Mouse (Mus musculus) kidney, postnatal 25 days (tissue): ENCODE data around the gene Nacc2.

ENCODE experiments used
- DNase-seq, 2 experiments: peaks; one replicate each; pipeline ENCODE4 v3.0.0; 2021; ENCODE audit warnings: mixed read lengths in 2 of 2

Gene Nacc2

GRCm38 (mm10) chr2:26123079-26123648 lies at the start of gene Nacc2:
TSS of gene Nacc2 (minus strand) at chr2:26123220.
- DNase-seq: peak; percentile 43 to 61

DNA sequence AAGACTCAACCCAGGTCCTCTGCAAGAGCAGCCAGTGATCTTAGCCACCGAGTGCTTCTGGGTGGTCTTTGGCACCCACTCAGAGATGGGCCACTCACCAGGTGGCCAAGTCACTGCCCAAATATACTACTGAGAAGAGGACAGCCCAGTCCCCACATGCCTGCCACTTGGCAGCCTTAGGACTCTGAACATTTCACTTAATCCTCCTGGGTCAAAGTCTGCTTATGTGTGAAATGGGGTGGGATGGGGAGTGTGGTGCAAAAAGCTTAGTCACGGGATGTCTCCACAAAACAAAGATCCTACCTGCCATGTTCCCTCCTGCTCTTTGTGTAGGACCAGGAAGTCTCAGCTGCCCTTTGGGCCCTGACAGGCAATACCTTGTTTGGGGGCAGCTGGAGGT lies 49.1 kb upstream of the Nacc2 start:
- DNase-seq: no peak

- DNase-seq: no peak
Observed at GRCm38 (mm10) chr2:26170376-26170775, 47.4 kb upstream of the Nacc2 start.

GRCm38 (mm10) chr2:26168843-26169579 lies 46.0 kb upstream of the Nacc2 start:
- no peak for DNase-seq

GRCm38 (mm10) chr2:26166890-26167289 lies 43.9 kb upstream of the Nacc2 start:
- no peak for DNase-seq

DNA sequence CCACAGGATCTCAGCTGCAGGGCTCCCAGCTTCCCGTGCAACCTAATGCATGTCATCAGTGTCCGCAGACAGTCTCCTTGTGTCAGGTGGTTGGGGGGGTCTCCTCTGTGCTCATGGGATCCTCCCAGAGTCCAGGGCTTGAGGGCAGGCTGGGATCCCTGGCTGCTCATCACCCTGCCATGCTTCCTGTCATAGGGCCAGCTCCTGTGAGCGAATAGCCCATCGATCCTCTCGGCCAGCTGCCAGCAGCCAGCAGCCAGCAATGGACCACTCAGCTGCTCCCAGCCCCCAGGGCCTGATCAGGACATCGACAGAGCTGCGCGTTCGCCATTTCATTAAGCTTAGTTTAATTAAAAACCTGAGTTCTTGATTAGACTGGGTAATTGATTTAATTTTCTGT lies 35.0 kb upstream of the Nacc2 start:
- no peak for DNase-seq

- no peak for DNase-seq
Observed at GRCm38 (mm10) chr2:26156191-26156977, 33.4 kb upstream of the Nacc2 start.

DNA sequence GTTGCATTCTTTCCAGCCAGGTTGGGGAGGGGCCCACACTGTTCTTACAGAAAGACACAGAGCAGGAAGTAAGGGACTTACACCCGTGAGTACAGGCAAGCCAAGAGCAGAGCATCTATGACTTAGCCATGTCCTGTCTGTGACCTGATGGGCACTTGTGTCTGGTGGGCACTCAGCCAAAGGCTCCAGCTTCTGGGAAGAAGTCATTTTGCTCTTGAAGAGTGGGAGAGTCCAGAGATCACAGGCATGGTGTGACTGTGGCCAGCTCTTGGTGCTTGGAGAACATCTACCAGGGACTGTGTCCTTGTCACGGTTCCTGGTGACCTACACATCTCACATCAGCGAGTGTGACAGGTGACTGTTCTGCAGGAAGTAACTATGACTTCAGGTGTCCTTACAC lies 32.7 kb upstream of the Nacc2 start:
- peak in 1 of 2 experiments; percentile 7 for DNase-seq

GRCm38 (mm10) chr2:26154586-26154985 lies 31.6 kb upstream of the Nacc2 start:
- no peak for DNase-seq

- DNase-seq: peak in 1 of 2 experiments; percentile 25
Observed at GRCm38 (mm10) chr2:26153909-26154340, 30.9 kb upstream of the Nacc2 start.

GRCm38 (mm10) chr2:26153295-26153694 lies 30.3 kb upstream of the Nacc2 start:
- DNase-seq: peak; percentile 56 to 57

DNA sequence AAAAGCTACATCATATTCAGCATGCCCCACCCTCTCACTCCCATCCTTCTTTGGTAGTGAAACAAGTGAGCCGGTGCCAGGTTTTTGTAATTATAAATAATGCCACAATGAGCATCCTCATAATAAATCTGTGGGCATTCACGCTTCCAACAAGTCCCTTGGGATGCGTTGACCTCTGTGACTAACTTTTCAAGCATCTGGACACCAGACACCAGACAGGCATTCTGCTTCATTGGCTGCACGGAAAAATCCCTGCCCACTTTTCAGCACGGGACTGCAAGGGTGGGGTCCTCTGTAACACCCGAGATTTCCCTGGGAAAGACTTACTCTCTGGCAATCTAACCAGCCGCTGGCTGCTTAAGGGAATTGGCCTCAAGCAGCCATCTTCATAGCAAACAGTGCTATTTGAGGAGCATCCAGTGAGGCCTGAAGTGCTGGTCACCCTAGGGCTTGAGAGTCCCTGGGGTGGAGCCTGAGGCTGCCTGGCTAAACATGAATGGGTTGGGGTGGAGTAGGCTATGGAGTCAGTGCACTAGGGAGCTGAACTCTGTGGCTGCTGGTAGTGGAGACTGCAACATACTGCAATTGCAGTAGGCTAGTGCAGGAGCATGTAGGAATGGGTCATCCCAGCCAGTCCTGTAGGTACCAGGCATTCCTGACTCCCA lies 24.8 kb upstream of the Nacc2 start:
- DNase-seq: no peak

DNA sequence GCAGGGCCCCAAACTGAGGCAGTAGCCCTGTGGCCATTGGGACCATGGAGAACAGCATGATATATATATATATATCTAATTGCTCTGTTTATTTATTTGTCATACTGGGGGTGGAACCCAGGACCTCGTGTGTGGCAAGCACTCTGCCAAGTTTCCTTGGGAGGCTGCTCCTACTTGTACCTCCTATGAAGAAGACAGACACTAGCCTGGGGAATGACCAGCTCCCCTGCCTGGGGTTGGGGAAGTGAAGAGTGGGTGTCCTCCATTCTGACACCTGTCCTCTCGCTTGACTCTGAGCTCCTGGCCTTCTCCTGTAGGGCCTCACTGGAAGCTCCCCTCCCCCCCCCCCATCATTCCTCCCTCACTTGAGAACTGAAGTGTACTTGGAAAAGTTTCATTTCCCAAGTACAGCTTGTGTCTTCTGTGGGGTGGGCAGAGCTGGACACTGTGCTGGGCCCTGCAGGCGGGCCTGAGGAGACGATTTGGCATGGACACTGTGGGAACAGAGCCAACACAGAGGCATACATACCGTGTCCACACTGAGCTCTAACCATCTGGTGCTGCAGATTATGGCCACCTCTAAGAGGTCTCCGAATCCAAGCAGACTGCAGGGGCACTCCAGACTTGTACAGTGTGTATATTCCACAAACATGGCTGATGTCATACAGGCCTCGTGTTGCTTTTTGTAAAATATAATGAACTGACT lies 23.5 kb upstream of the Nacc2 start:
- no peak for DNase-seq

DNA sequence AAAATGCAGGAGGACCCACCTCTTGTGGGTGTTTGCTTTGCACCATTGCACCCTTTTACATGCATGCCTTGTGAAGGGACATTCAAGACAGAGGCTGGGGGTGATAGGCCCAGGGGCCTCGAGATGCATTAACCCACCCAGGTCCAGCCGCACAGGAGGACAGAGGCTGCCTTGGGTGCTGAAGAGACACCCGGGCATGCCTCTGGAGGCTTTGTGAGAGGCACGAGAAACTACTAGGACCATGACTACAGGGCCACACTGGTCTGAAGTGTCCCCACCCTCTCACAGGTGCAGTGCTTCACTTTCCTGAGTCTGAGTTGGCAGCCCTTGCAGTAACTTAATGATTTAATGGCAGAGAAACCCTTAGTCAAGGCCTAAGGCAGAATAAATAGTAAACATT lies 22.1 kb upstream of the Nacc2 start:
- no peak for DNase-seq

- no peak for DNase-seq
Observed at GRCm38 (mm10) chr2:26144331-26144730, 21.3 kb upstream of the Nacc2 start.

DNA sequence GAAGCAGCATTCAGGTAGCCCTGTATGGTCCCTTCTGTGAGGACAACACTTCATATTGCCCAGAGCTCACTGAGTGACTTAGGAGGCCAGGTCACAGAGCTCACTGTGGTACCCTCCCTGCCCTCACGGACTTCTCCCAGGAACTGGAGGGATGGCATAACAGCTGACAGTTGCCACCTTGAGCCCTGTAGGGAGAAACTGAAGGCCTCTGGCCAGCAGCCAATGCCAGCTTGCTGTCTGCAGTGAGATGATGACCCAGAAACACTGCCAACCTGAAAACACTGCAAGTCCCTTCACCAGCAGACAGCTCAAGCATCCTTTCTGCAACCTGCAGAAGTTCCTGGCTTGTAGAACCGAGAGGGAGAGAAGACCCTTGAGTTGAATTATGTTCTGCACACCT lies 20.5 kb upstream of the Nacc2 start:
- no peak for DNase-seq

DNA sequence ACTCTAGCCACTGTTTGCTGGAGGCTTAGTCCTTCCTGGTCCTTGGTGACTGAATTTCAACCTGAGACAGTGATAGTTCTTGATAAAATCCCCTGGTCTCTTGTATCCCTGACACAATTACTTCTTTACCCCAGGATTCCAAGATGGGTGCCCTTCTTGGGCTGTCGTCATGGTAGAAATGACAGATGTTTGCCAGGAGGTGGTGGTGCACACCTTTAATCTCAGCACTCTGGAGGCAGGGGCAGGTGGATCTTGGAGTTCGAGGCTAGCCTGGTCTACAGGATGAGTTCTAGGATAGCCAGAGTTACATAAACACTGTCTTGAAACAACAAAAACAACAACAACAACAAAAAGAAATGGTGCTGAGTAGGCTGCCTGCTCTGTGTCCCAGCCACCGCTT lies 20.0 kb upstream of the Nacc2 start:
- DNase-seq: no peak

- peak; percentile 79 to 87 for DNase-seq
Observed at GRCm38 (mm10) chr2:26141893-26142635, 19.0 kb upstream of the Nacc2 start.

DNA sequence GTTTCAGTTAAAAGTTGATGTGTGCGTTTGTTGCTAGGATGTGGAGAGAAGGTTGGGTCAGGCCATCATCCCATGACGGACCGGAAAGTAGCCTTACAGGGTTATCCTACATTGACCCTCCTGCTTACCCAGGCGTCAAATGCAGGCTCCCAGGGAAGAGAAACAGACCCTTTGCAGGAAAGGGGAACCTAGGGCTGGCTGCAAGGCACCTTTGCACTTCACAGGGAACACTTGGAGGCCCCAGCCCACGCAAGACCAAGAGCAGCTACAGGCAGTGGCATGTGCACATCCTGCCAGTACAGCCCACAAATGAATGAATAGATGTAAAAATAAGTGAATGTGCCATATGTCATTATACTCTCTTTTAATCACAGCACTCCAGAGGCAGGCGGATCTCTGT lies 17.9 kb upstream of the Nacc2 start:
- peak in 1 of 2 experiments; percentile 49 for DNase-seq

DNA sequence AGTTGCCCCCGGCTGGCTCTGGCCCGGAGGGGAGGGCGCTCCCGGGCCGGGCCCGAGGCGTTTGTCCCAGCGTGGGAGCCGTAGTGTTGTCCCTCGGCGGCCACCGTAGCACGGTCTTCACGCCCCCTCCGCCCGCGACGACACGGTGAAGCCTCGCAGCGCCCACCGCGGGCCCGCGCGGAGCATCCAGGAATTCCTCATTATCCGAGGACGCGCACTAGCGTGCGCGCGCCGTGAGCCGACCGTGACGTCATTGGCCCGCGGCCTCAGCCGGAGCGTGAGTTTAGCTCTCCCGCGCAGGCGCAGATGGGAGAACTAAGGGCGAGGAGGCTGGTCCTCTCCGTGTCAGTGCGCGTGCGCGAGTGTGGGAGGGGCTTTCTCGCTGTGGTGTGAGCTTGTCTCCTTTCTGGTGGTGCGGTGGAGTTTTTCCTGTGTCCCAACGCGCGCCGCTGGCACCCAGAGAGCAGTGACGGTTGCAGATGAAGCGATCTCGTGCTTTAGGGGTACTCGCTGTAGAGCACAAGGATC lies 17.3 kb upstream of the Nacc2 start:
- DNase-seq: peak; percentile 99 to 100

DNA sequence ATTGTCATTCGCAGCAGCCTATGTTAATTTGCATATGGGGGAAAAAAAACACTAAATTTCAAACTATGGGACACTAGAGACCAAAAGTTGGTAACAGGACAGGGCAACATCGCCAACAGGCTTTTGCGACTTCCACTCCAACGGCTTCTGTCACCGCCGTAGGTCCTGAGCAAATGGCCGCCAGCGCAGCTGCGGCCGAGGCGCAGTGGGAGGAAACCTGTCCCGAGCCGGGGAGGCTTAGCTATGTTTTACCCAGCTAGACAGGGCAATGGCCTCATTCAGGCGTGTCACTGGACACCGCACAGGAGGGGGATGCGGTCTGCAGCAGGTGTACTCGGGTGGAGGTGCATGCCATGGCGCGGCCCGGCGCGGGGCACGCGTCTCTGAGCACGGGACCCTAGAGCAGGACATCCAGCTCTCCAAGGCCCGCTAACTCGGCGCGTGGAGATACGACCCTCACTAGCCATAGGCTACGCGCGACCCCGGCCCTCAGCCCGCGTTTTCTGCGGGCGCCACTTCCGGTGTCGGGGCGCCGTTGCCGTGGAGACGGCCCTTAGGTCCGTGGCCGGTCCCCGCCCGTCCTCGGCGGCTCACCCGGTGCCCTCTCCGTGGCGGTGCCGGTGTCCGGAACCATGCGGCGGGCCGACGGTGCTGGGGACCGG lies 16.7 kb upstream of the Nacc2 start:
- peak; percentile 69 to 89 for DNase-seq
